ENCODE assay signal across 12 mouse cellular contexts in the genomic region with DNA sequence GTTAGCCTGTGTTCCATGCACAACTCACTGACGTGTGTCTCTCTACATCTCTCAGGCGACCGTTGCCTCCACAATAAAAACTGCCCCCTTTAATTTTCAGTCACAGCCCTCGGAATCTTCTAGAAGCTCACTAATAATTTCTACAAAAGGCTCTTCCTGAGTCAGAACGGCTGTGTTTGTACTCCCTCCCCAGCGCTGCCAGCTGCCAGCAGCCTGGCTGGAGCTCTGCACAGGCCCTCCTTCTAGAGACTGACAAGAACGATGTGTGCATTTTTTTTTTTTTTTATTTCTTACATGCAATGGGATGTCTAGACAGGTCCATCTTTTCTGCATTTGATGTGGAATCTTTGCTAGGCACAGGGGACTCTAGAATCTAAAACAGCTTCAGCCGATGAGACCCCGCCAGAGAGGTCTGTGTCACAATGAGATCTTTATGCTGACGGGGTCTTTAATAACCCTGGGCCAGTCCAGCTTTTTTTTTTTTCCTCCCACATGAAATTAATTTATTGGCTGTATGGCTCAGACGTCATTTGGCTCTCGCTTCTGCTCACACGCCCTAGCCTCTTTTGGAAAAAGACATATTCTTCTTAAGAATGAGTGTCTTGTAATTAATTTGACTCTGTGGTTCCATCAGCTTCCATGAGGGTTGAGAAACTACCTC.
DNase-seq lines count a peak whose midpoint lies in the region; ATAC-seq lines count a peak whose summit lies in the region.
"Had no signal": no experiment of that assay in that cellular context is flagged by ENCODE, and none has a peak within 500 bp of the region (broad histone marks: within the 10 kb centered on the region; RNA-seq: fewer than 3 reads in every experiment).

No protein-coding gene starts in this region.

- H3K4me2 ChIP-seq in neural tube, embryonic 14.5 days (ENCODE audit: low read depth, low read length) = no peak overlapping the region

- DNase-seq in kidney, postnatal 14 days = peak; percentile 4
- no peak for DNase-seq in kidney, adult 8-10 months
- DNase-seq in neural tube, embryonic 10.5 days (ENCODE audit: extremely low spot score, low spot score) = no peak
- peak; percentile 33 for DNase-seq in layer of hippocampus, adult 9-11 months
- peak; percentile 28 to 71 for DNase-seq in lung, postnatal 4 days
- DNase-seq in cerebellum, adult 11-12 months = no peak
- DNase-seq: heart, postnatal 10 days; right cerebral cortex, postnatal 4 days had no signal

- H3K36me3 ChIP-seq in neural tube, embryonic 14.5 days (ENCODE audit: control insufficient read depth, insufficient read depth, low read length) = no peaks in the 10 kb centered on the region
- H3K36me3 ChIP-seq: midbrain, embryonic 10.5 days had no signal

- 0 out of 2 replicates have a peak, but pooled peaks have one; percentile 18 for ATAC-seq in neural tube, embryonic 14.5 days (ENCODE audit: low read depth)

- WGBS in neural tube, embryonic 14.5 days = 61% methylated on average over 13 of the region's 13 CpGs

- H3K27ac ChIP-seq in neural tube, embryonic 14.5 days (ENCODE audit: low read depth, low read length) = no peak overlapping the region
- H3K27ac ChIP-seq: liver, embryonic 14.5 days; midbrain, embryonic 10.5 days had no signal

- no peaks in the 10 kb centered on the region for H3K9me3 ChIP-seq in neural tube, embryonic 14.5 days (ENCODE audit: control insufficient read depth, low read length)
- H3K9me3 ChIP-seq: midbrain, embryonic 10.5 days had no signal

- no peaks in the 10 kb centered on the region for H3K4me1 ChIP-seq in neural tube, embryonic 14.5 days (ENCODE audit: control insufficient read depth, insufficient read depth, low read length)
- H3K4me1 ChIP-seq: midbrain, embryonic 10.5 days had no signal

- no peak overlapping the region for H3K4me3 ChIP-seq in neural tube, embryonic 14.5 days (ENCODE audit: low read depth, low read length)
- H3K4me3 ChIP-seq: midbrain, embryonic 10.5 days had no signal

- H3K27me3 ChIP-seq in neural tube, embryonic 14.5 days (ENCODE audit: control insufficient read depth, insufficient read depth, low read length) = no peaks in the 10 kb centered on the region
- H3K27me3 ChIP-seq: CH12.LX had no signal

- H3K9ac ChIP-seq in neural tube, embryonic 14.5 days (replicated peaks; ENCODE audit: low read depth, low read length) = no peak overlapping the region
- H3K9ac ChIP-seq: liver, embryonic 14.5 days had no signal

Comparison
In these comparisons a context has a peak if more than half of its experiments do, and no peak if none do; other contexts are left out.
1. DNase-seq: peak in kidney, postnatal 14 days (single experiment), layer of hippocampus, adult 9-11 months (single experiment) and lung, postnatal 4 days (2 of 2); none in kidney, adult 8-10 months (0 of 2), neural tube, embryonic 10.5 days (single experiment) and cerebellum, adult 11-12 months (single experiment).